Mouse (Mus musculus): Measurements from ENCODE around the gene Bex6.

Bex6 gene

DNA sequence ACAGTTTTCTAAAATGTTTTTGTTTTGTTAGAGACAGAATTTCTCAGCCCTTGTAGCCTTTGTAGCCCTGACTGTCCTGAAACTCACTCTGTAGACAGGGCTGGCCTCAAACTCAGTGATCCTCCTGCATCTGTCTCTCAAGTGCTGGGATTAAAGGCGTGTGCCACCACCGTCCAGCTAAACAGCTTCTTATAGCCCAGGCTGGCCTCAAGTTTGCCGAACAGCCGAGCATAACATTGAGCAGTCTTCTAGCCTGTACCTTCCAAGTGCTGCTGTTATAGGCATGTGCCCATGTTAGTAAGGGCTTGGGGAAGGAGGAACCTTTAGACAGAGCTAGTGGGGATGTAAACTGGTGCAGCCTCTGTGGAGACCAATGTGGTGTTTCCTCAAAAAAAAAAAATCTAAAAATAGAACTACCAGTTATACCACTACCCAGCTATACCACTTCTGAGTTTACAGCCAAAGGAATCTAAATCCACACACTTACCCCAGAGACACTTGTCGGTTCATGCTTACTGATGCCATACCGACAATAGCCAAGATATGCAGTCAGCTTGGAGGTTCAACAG lies at the start of gene Bex6:
Bex6 (plus strand) TSS at position 491 of the 569 bp plus-strand sequence.
- H3K36me3 ChIP-seq (ENCODE audit: control insufficient read depth, insufficient read depth, low read length, poor library complexity, severe bottlenecking): no peaks in the 10 kb centered on the region
- no peaks in the 10 kb centered on the region for H3K27me3 ChIP-seq (ENCODE audit: control insufficient read depth, insufficient read depth, low read length, poor library complexity, severe bottlenecking)
- DNase-seq (ENCODE audit: low read depth, low spot score): no peak

GRCm38 (mm10) chr16:32130190-32130826 lies 49.3 kb upstream of the Bex6 start:
- Histone ChIP-seq H3K36me3 (ENCODE audit: control insufficient read depth, insufficient read depth, low read length, poor library complexity, severe bottlenecking) (no peaks in the 10 kb centered on the region), H3K27me3 (ENCODE audit: control insufficient read depth, insufficient read depth, low read length, poor library complexity, severe bottlenecking) (no peaks in the 10 kb centered on the region)
- peak; percentile 70 for DNase-seq (ENCODE audit: low read depth, low spot score)

DNA sequence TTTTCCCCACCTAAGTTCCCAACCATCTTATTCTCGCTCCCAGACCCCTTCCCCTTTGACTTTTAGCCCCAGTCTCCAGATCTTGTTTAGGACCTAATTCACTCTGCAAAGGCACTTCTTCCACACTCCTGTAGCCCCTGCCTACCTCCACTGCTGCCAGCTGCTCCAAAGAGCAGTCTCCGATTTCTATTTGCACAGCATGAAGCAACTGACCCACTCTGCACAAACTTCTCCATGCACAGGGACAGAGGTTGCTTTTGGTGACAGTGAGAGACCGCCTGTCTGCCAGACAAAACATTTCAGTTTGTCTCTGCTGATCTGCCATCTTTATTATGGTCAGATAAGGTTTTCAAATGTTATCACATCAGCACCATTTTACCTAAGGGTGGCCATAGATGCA lies 46.5 kb upstream of the Bex6 start:
- Histone ChIP-seq H3K27me3 (ENCODE audit: control insufficient read depth, insufficient read depth, low read length, poor library complexity, severe bottlenecking) (no peaks in the 10 kb centered on the region), H3K36me3 (ENCODE audit: control insufficient read depth, insufficient read depth, low read length, poor library complexity, severe bottlenecking) (no peaks in the 10 kb centered on the region)
- DNase-seq (ENCODE audit: low read depth, low spot score): no peak

DNA sequence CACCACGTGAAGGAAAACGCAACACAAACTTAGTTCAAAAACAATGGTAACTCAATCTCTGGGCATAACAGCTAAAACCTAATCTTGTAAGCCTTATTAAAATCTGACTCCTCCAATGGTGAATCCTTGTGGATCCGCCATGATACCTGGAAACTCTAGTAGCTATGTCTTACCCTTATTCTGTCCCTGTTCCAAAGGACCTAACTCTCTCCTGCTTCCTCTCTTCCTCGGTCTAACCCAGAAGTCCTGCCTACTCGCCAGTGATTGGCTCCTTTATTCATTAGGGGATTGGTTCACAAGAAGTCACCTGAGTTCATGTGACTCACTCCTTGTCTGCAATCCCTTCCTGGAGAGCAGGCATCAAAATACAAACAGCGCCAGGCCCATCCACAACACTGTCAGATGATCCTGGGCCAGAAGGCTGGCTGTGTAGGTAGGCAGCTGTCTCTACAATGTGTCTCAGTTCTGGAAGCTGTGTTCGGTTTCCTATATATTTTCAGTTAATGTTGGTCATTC lies 43.7 kb upstream of the Bex6 start:
- no peaks in the 10 kb centered on the region for H3K27me3 ChIP-seq (ENCODE audit: control insufficient read depth, insufficient read depth, low read length, poor library complexity, severe bottlenecking)

DNA sequence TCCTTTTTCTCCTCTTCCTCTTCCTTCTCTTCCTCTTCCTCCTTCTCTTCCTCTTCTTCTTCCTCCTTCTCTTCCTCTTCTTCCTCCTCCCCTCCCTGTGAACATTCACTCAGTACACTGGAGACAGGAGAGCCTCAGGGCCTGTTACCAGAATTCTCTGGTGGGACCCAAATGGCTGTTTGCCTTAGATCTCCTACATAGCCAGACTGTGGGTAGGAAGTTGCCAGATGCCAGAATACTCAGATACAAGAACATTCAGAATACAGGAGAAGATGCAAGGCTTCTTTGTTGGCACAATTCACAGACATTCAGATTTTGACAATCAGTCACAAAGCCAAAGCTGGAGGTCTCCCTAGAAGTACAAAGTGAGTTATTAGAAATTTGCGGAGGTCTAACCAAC lies 40.7 kb upstream of the Bex6 start:
- peaks cover 17% of the 10 kb centered on the region for H3K36me3 ChIP-seq (ENCODE audit: control insufficient read depth, insufficient read depth, low read length, poor library complexity, severe bottlenecking)
- no peaks in the 10 kb centered on the region for H3K27me3 ChIP-seq (ENCODE audit: control insufficient read depth, insufficient read depth, low read length, poor library complexity, severe bottlenecking)
- no peak for DNase-seq (ENCODE audit: low read depth, low spot score)

More for the DNA sequence above, 43.7 kb upstream of the Bex6 start:
- H3K36me3 ChIP-seq (ENCODE audit: control insufficient read depth, insufficient read depth, low read length, poor library complexity, severe bottlenecking): no peaks in the 10 kb centered on the region
- DNase-seq (ENCODE audit: low read depth, low spot score): no peak

DNA sequence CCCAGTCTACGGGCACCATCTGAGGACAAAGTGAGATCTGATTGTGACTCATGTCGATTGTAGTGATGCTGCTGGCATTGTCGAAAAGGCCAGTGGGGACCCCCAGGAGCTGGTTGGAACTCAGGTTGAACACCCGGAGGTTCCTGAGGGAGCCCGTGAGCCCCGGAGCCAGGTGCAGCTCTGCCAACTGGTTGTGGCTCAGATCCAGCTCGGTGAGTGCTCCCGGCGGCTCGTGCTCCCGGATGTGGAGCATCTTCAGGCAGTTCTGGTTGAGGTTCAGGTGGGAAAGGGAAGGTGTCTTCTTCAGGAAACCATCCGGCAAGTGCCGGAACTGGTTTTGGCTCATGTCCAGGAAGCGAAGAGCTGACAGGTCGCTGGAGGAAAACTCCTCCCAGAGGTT lies 35.9 kb upstream of the Bex6 start:
- no peak for DNase-seq (ENCODE audit: low read depth, low spot score)
- Histone ChIP-seq H3K36me3 (ENCODE audit: control insufficient read depth, insufficient read depth, low read length, poor library complexity, severe bottlenecking) (peaks cover 46% of the 10 kb centered on the region), H3K27me3 (ENCODE audit: control insufficient read depth, insufficient read depth, low read length, poor library complexity, severe bottlenecking) (no peaks in the 10 kb centered on the region)

GRCm38 (mm10) chr16:32144592-32144991 lies 35.0 kb upstream of the Bex6 start:
- Histone ChIP-seq H3K27me3 (ENCODE audit: control insufficient read depth, insufficient read depth, low read length, poor library complexity, severe bottlenecking) (no peaks in the 10 kb centered on the region), H3K36me3 (ENCODE audit: control insufficient read depth, insufficient read depth, low read length, poor library complexity, severe bottlenecking) (peaks cover 46% of the 10 kb centered on the region)
- DNase-seq (ENCODE audit: low read depth, low spot score): no peak

DNA sequence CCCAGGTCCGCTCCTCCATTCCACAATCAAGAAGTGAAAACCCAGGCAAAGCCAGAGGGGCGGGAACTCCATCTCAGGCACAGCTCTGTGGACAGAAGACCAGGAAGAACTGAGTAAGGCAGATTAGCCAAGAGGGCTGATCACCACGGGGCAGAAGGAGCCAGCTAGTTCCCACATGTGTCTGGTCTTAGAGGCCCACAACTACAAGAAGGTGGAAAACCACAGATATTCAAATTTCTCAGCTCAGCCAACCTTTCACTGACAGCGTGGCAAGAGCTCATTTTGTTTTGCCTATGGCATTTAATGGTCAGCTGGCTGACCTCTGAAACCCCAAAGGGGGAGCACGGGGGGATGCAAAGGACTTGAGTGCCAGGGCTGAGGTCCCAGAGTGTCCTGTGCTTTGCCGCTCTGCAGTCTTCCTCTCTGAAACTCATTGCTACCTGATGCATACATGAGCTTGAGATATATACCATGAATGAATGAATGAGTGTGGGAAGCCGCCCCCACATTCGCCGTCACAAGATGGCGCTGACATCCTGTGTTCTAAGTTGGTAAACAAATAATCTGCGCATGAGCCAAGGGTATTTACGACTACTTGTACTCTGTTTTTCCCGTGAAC lies 31.9 kb upstream of the Bex6 start:
- peak; percentile 47 for DNase-seq (ENCODE audit: low read depth, low spot score)
- no peaks in the 10 kb centered on the region for H3K27me3 ChIP-seq (ENCODE audit: control insufficient read depth, insufficient read depth, low read length, poor library complexity, severe bottlenecking)
- peaks cover 41% of the 10 kb centered on the region for H3K36me3 ChIP-seq (ENCODE audit: control insufficient read depth, insufficient read depth, low read length, poor library complexity, severe bottlenecking)

DNA sequence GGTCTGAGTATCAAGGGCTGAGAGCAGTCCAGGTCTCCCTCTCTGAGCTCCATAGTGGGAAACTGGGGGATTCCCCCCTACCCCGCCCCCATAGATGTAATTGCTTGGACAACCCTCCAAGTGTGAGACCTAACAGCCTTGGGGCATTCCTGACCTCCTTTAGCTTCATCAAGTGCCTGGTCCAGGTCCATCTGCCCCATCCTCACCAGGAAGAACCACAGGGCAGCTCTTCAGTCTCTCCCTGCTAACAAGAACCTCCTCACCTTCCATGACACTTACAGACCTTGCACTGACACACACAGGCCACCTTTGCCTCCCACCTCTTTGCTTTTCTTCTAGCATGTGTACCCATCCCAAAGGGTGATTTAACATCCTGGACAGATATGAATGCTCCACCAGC lies 25.6 kb upstream of the Bex6 start:
- Histone ChIP-seq H3K27me3 (ENCODE audit: control insufficient read depth, insufficient read depth, low read length, poor library complexity, severe bottlenecking) (no peaks in the 10 kb centered on the region), H3K36me3 (ENCODE audit: control insufficient read depth, insufficient read depth, low read length, poor library complexity, severe bottlenecking) (peaks cover 12% of the 10 kb centered on the region)
- DNase-seq (ENCODE audit: low read depth, low spot score): no peak

- Histone ChIP-seq H3K36me3 (ENCODE audit: control insufficient read depth, insufficient read depth, low read length, poor library complexity, severe bottlenecking) (peaks cover 12% of the 10 kb centered on the region), H3K27me3 (ENCODE audit: control insufficient read depth, insufficient read depth, low read length, poor library complexity, severe bottlenecking) (no peaks in the 10 kb centered on the region)
Measured at GRCm38 (mm10) chr16:32154437-32154836, 25.2 kb upstream of the Bex6 start.

GRCm38 (mm10) chr16:32156719-32157118 lies 22.9 kb upstream of the Bex6 start:
- H3K36me3 ChIP-seq (ENCODE audit: control insufficient read depth, insufficient read depth, low read length, poor library complexity, severe bottlenecking): peaks cover 12% of the 10 kb centered on the region
- H3K27me3 ChIP-seq (ENCODE audit: control insufficient read depth, insufficient read depth, low read length, poor library complexity, severe bottlenecking): no peaks in the 10 kb centered on the region
- DNase-seq (ENCODE audit: low read depth, low spot score): no peak

More at GRCm38 (mm10) chr16:32154437-32154836, 25.2 kb upstream of the Bex6 start:
- no peak for DNase-seq (ENCODE audit: low read depth, low spot score)

GRCm38 (mm10) chr16:32157369-32157768 lies 22.3 kb upstream of the Bex6 start:
- no peaks in the 10 kb centered on the region for H3K27me3 ChIP-seq (ENCODE audit: control insufficient read depth, insufficient read depth, low read length, poor library complexity, severe bottlenecking)
- peaks cover 12% of the 10 kb centered on the region for H3K36me3 ChIP-seq (ENCODE audit: control insufficient read depth, insufficient read depth, low read length, poor library complexity, severe bottlenecking)
- no peak for DNase-seq (ENCODE audit: low read depth, low spot score)

DNA sequence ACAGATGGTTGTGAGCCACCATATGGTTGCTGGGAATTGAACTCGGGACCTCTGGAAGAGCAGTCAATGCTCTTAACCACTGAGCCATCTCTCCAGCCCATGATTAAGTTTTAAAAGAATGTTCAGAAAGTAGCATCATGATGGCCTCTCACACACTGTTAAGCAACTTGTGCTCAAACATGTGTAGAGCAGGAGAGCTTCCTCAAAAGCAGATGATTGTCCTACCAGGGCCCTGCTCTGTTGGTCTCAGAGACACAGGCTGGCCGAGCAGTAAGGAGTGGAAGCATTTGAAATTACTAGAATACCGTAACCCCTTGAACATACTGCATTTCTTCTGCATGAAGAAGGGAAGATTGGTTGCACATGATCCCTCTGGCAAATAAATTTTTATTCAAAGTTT lies 20.7 kb upstream of the Bex6 start:
- DNase-seq (ENCODE audit: low read depth, low spot score): no peak
- Histone ChIP-seq H3K27me3 (ENCODE audit: control insufficient read depth, insufficient read depth, low read length, poor library complexity, severe bottlenecking) (no peaks in the 10 kb centered on the region), H3K36me3 (ENCODE audit: control insufficient read depth, insufficient read depth, low read length, poor library complexity, severe bottlenecking) (peaks cover 8% of the 10 kb centered on the region)

DNA sequence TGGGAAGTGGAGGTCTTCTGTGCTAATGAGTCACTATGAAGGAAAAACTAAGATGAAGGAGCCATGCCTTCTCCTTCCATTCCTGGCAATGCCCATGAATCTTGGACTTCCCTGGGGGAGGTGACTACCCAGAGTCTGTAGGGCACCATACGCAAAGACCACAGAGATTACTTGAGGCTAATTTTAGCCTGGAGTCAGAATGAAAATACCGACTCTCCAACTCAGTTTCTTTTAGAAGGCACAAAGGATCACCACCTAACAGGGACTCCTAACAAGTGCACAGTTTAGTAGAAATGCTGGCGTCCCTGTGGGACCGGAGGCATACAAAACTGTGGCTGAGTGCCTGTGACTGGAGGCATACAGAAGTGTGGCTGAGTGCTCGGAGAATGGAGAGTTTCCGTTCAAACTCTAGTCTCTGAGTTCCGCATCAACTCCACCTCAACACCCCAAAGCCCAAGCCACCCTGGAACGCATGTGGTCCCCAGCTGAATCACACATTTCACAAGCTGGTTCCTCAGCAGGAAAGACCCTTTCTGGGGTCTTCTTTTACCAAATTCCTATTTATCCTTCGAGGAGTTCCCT lies 18.8 kb upstream of the Bex6 start:
- H3K27me3 ChIP-seq (ENCODE audit: control insufficient read depth, insufficient read depth, low read length, poor library complexity, severe bottlenecking): no peaks in the 10 kb centered on the region
- peak; percentile 56 for DNase-seq (ENCODE audit: low read depth, low spot score)
- H3K36me3 ChIP-seq (ENCODE audit: control insufficient read depth, insufficient read depth, low read length, poor library complexity, severe bottlenecking): peaks cover 4% of the 10 kb centered on the region

GRCm38 (mm10) chr16:32163392-32163791 lies 16.2 kb upstream of the Bex6 start:
- peak; percentile 96 for DNase-seq (ENCODE audit: low read depth, low spot score)
- Histone ChIP-seq H3K27me3 (ENCODE audit: control insufficient read depth, insufficient read depth, low read length, poor library complexity, severe bottlenecking) (no peaks in the 10 kb centered on the region), H3K36me3 (ENCODE audit: control insufficient read depth, insufficient read depth, low read length, poor library complexity, severe bottlenecking) (no peaks in the 10 kb centered on the region)

All from splenic B cell, adult 2 months (primary cell).